Mouse (Mus musculus): Measurements from ENCODE around the gene Lnp1. TPM values are rescaled to one million over a fixed set of nuclear protein-coding genes. Genes with fewer than 3 reads are reported as not detected.
"Not testable (repeated sequence)": the region's sequence is repeated elsewhere in the genome, so short reads cannot be mapped to it uniquely, and the experiment has no call there.

Lnp1 gene
- polyA plus RNA-seq (2015; fragmentation: Nextera tagmentation; extraction: Ambion mirVana), result 0.31 and 0.53 TPM in 2 replicates

DNA sequence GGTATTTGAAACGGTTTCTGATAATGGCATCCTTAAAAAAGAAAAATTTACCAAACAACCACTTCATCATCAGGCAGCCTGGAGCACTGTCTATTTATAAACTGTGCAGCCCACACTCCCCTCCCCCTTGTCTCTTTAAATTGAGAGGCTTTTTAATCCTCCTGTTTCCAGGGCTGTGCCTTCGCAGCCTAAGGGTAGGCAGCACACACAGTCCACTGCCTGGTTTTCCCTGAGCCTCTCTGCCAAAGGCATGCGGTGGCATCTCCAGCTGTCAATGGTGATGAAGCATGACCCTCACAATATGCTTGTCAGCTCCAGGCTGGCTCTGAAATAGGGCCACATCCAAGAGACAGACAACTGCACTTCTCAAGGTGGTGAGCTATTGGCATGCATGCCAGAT is at the start of gene Lnp1:
Lnp1 (minus strand) TSS at position 39 of the 400 bp plus-strand sequence.
- no peaks in the 10 kb centered on the region for H3K9me3 ChIP-seq (replicated peaks; ENCODE audit: control insufficient read depth, low read length)
- H3K9ac ChIP-seq (ENCODE audit: low read length), result no peak within 1 kb of the TSS
- no peak within 1 kb of the TSS for H3K4me2 ChIP-seq (ENCODE audit: low read depth, low read length)
- no peak within 1 kb of the TSS for H3K27ac ChIP-seq (ENCODE audit: low read length)
- 0 out of 2 replicates have a peak, but pooled peaks cover 4% of the 10 kb centered on the region for H3K4me1 ChIP-seq (ENCODE audit: control insufficient read depth, insufficient read depth, low read length)
- H3K36me3 ChIP-seq (ENCODE audit: control insufficient read depth, insufficient read depth), result no peaks in the 10 kb centered on the region
- H3K4me3 ChIP-seq (ENCODE audit: low read length), result no peak within 1 kb of the TSS
- 29% methylated on average over 3 of the region's 3 CpGs for WGBS
- H3K27me3 ChIP-seq (ENCODE audit: control insufficient read depth, insufficient read depth, low read length), result no peaks in the 10 kb centered on the region
- ATAC-seq (replicated peaks; ENCODE audit: extremely low read depth, insufficient read depth, low FRiP score), result no peak; the same call in 1 of the 2 replicates

DNA sequence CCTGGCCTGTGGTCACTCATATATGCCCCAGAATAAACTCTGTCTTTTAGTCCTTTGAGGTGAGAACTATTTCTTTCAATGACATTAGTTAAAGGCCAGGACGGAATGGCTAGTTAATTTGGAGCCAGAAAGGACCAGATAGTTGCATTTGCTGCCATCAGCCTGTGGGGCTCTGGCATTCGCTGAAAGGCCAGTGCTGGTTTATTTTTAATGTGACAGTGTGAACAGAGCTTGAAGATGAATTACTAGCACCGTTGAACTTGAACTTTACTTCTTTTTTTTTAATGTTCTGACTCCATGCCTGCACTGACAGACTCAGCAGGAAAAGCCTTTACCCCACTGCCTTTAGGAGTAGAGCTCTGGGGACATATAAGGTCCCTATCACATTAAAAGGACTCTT is 46.8 kb upstream of the Lnp1 start:
- H3K27me3 ChIP-seq (ENCODE audit: control insufficient read depth, insufficient read depth, low read length), result no peaks in the 10 kb centered on the region
- no peak overlapping the region for H3K4me3 ChIP-seq (ENCODE audit: low read length)
- H3K9me3 ChIP-seq (replicated peaks; ENCODE audit: control insufficient read depth, low read length), result no peaks in the 10 kb centered on the region
- no peaks in the 10 kb centered on the region for H3K36me3 ChIP-seq (ENCODE audit: control insufficient read depth, insufficient read depth)
- no peak overlapping the region for H3K9ac ChIP-seq (ENCODE audit: low read length)
- WGBS, result 38% methylated on average over 3 of the region's 3 CpGs
- no peak overlapping the region for H3K27ac ChIP-seq (ENCODE audit: low read length)
- no peaks in the 10 kb centered on the region for H3K4me1 ChIP-seq (ENCODE audit: control insufficient read depth, insufficient read depth, low read length)
- ATAC-seq (replicated peaks; ENCODE audit: extremely low read depth, insufficient read depth, low FRiP score), result no peak
- H3K4me2 ChIP-seq (ENCODE audit: low read depth, low read length), result no peak overlapping the region

DNA sequence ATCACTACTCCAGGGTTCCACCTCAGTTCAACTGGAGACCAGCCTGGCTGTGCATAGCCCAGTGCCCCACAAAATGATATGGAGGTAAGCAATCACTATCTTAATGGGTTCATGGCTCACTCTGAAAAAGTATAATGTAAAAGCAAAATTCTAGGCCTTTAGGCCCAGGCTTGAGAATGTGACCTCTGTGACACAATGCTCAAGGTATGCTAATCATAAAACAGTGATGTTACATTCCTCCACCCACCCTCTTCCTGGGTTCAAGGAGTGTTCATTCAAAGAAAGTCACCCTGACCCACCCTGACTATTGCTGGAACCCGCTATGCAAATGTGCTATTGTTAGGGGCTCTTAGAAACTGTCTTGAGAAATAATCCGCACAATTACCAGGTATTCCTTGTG is 30.4 kb upstream of the Lnp1 start:
- not testable (repeated sequence) for H3K9me3 ChIP-seq (replicated peaks; ENCODE audit: control insufficient read depth, low read length); H3K9ac ChIP-seq (ENCODE audit: low read length); H3K4me3 ChIP-seq (ENCODE audit: low read length); H3K4me2 ChIP-seq (ENCODE audit: low read depth, low read length); H3K4me1 ChIP-seq (ENCODE audit: control insufficient read depth, insufficient read depth, low read length); ATAC-seq (replicated peaks; ENCODE audit: extremely low read depth, insufficient read depth, low FRiP score); H3K36me3 ChIP-seq (ENCODE audit: control insufficient read depth, insufficient read depth); H3K27me3 ChIP-seq (ENCODE audit: control insufficient read depth, insufficient read depth, low read length); H3K27ac ChIP-seq (ENCODE audit: low read length)
- 90% methylated on average over 2 of the region's 2 CpGs for WGBS

DNA sequence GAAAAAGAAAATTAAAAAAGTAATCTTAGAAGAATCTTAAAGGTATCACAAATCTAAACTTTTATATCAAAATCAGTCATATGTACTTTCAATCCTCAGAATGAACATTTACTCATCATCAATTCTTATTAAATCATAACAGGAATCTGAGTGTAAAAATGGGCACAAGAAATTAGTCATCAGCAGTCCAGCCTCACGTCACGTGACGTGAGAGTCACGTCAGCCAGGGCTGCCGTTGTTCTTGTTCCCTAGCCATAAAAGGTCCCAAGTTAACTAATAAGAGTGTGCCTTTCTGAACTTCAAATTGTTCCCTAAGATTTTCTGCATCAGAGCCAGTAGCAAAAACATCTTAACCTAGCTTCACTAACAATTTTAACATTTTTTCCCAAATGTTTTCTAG is 21.2 kb upstream of the Lnp1 start:
- ATAC-seq (replicated peaks; ENCODE audit: extremely low read depth, insufficient read depth, low FRiP score), result no peak
- no peaks in the 10 kb centered on the region for H3K27me3 ChIP-seq (ENCODE audit: control insufficient read depth, insufficient read depth, low read length)
- H3K4me3 ChIP-seq (ENCODE audit: low read length), result no peak overlapping the region
- H3K4me2 ChIP-seq (ENCODE audit: low read depth, low read length), result no peak overlapping the region
- H3K36me3 ChIP-seq (ENCODE audit: control insufficient read depth, insufficient read depth), result no peaks in the 10 kb centered on the region
- no peak overlapping the region for H3K9ac ChIP-seq (ENCODE audit: low read length)
- no peak overlapping the region for H3K27ac ChIP-seq (ENCODE audit: low read length)
- H3K9me3 ChIP-seq (replicated peaks; ENCODE audit: control insufficient read depth, low read length), result no peaks in the 10 kb centered on the region
- no peaks in the 10 kb centered on the region for H3K4me1 ChIP-seq (ENCODE audit: control insufficient read depth, insufficient read depth, low read length)
- 84% methylated on average over 5 of the region's 5 CpGs for WGBS

DNA sequence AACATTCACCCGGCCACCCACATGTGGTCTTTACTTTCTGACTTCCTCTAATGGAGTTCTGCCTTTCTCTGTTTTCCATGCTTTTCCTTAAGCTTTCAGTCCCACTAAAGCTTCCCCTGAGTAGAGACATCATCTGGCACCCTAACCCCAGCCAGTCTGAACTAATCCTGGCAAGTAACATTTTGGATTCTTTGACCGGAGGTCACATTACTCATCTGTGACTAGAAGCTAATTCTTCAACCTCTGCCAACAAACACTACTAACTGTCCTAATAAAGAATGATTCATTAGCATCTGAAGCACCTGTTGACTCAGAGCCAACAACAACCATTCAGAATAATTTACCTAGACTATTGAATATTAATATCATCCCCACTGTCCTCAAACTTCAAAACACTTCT is 14.5 kb upstream of the Lnp1 start:
- H3K27ac ChIP-seq (ENCODE audit: low read length), result no peak overlapping the region
- no peaks in the 10 kb centered on the region for H3K36me3 ChIP-seq (ENCODE audit: control insufficient read depth, insufficient read depth)
- no peaks in the 10 kb centered on the region for H3K9me3 ChIP-seq (replicated peaks; ENCODE audit: control insufficient read depth, low read length)
- no peak overlapping the region for H3K4me2 ChIP-seq (ENCODE audit: low read depth, low read length)
- WGBS, result 80% methylated on average over 2 of the region's 2 CpGs
- H3K4me3 ChIP-seq (ENCODE audit: low read length), result no peak overlapping the region
- H3K27me3 ChIP-seq (ENCODE audit: control insufficient read depth, insufficient read depth, low read length), result no peaks in the 10 kb centered on the region
- H3K4me1 ChIP-seq (ENCODE audit: control insufficient read depth, insufficient read depth, low read length), result no peaks in the 10 kb centered on the region
- no peak for ATAC-seq (replicated peaks; ENCODE audit: extremely low read depth, insufficient read depth, low FRiP score)
- H3K9ac ChIP-seq (ENCODE audit: low read length), result no peak overlapping the region

DNA sequence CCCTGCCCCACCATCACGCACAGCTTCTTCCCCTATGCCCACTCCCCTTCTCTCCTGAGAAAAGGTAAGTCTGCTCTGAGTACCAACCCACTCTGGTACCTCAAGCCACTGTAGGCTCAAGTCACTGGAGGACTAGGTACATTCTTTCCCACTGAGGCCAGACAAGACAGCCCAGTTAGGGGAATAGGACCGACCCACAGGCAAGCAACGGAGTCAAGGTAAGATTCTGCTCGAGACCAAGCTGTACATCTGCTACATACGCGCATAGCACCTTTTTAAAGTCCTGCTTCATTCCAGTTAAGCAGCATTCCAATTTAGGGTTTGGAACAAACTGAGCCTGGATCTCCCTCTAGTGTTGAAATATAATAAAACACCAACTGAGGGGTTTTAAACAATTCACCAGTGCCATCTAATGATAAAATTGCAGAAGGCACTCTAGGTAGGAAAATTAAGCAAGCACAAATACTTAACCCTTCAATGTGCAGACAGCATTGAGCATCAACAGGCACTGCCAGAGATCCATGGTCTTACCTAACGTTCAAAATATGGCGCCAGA is 7.7 kb downstream of the Lnp1 start:
- no peaks in the 10 kb centered on the region for H3K9me3 ChIP-seq (replicated peaks; ENCODE audit: control insufficient read depth, low read length)
- H3K36me3 ChIP-seq (ENCODE audit: control insufficient read depth, insufficient read depth), result no peaks in the 10 kb centered on the region
- H3K9ac ChIP-seq (ENCODE audit: low read length), result no peak overlapping the region
- WGBS, result 19% methylated on average over 8 of the region's 8 CpGs
- H3K4me1 ChIP-seq (ENCODE audit: control insufficient read depth, insufficient read depth, low read length), result no peaks in the 10 kb centered on the region
- 0 out of 2 replicates have a peak, but pooled peaks have one; percentile 37 for ATAC-seq (replicated peaks; ENCODE audit: extremely low read depth, insufficient read depth, low FRiP score)
- no peak overlapping the region for H3K4me3 ChIP-seq (ENCODE audit: low read length)
- no peak overlapping the region for H3K4me2 ChIP-seq (ENCODE audit: low read depth, low read length)
- no peaks in the 10 kb centered on the region for H3K27me3 ChIP-seq (ENCODE audit: control insufficient read depth, insufficient read depth, low read length)
- no peak overlapping the region for H3K27ac ChIP-seq (ENCODE audit: low read length)

DNA sequence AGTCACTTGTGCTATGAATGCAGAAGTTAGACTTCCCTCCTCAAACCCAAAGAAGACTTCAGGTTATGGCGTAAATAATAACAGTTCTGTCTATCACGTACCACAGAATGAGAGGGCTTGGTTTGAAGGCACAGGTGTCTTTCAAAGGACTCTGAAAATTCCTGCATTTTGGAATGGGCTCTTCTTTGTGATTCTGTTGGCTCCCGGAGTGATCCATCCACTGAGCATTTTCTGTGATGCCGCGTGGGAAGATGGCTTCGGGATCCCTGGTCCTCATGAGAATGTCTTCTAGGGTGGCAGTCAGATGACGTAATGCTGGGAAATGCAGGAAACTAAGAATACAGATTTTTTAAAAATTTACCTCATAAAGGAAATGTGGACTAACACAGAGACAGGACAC is 10.6 kb downstream of the Lnp1 start:
- H3K4me3 ChIP-seq (ENCODE audit: low read length), result no peak overlapping the region
- WGBS, result 84% methylated on average over 7 of the region's 7 CpGs
- H3K9ac ChIP-seq (ENCODE audit: low read length), result no peak overlapping the region
- H3K36me3 ChIP-seq (ENCODE audit: control insufficient read depth, insufficient read depth), result no peaks in the 10 kb centered on the region
- no peak overlapping the region for H3K4me2 ChIP-seq (ENCODE audit: low read depth, low read length)
- no peaks in the 10 kb centered on the region for H3K27me3 ChIP-seq (ENCODE audit: control insufficient read depth, insufficient read depth, low read length)
- H3K27ac ChIP-seq (ENCODE audit: low read length), result no peak overlapping the region
- no peak for ATAC-seq (replicated peaks; ENCODE audit: extremely low read depth, insufficient read depth, low FRiP score)
- H3K9me3 ChIP-seq (replicated peaks; ENCODE audit: control insufficient read depth, low read length), result no peaks in the 10 kb centered on the region
- H3K4me1 ChIP-seq (ENCODE audit: control insufficient read depth, insufficient read depth, low read length), result no peaks in the 10 kb centered on the region

DNA sequence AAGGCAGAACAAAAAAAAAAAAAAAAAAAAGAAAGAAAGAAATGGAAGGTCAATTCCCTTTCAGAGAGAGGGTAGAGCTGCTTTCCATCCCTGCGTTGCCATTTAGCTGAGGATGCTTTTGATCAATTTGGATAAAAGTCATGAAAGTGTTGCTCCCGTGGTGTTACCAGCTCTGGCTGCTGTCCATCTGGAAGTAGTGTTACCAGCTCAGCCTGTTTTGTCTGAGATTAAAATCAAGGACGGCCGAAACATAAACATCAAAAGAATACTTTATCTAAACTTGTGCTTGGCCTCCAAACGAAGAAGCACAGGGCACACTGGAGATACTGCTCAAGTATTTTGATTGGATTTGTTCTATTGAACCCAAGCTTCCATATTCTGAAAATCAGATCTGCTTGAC is 18.9 kb downstream of the Lnp1 start:
- Histone ChIP-seq H3K27ac (ENCODE audit: low read length) (no peak overlapping the region), H3K4me2 (ENCODE audit: low read depth, low read length) (no peak overlapping the region), H3K4me3 (ENCODE audit: low read length) (no peak overlapping the region), H3K9me3 (replicated peaks; ENCODE audit: control insufficient read depth, low read length) (no peaks in the 10 kb centered on the region), H3K9ac (ENCODE audit: low read length) (no peak overlapping the region), H3K4me1 (ENCODE audit: control insufficient read depth, insufficient read depth, low read length) (no peaks in the 10 kb centered on the region), H3K27me3 (ENCODE audit: control insufficient read depth, insufficient read depth, low read length) (no peaks in the 10 kb centered on the region), H3K36me3 (ENCODE audit: control insufficient read depth, insufficient read depth) (no peaks in the 10 kb centered on the region)
- ATAC-seq (replicated peaks; ENCODE audit: extremely low read depth, insufficient read depth, low FRiP score), result no peak
- WGBS, result 49% methylated on average over 5 of the region's 5 CpGs

DNA sequence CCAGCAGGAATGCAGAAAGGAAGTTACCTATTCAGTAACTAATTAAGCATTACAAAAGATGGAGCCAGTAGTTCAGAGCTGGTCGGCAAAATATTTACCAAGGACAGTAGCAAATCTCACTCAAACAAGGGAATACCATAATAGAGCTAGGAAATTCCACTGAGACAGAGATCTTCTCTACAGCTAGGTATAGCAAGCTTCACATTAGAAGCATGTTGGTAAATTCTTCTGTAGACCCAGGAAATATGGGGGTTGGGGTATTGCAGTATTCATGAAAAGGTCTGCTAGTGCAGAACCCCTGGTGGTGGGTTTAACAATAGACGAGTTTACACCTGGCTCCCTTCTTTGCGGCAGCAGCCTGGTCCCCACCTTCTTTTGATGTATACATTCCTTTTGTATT is 25.7 kb downstream of the Lnp1 start:
- WGBS, result 68% methylated on average over 3 of the region's 3 CpGs
- H3K36me3 ChIP-seq (ENCODE audit: control insufficient read depth, insufficient read depth); H3K4me3 ChIP-seq (ENCODE audit: low read length); H3K9me3 ChIP-seq (replicated peaks; ENCODE audit: control insufficient read depth, low read length); H3K4me2 ChIP-seq (ENCODE audit: low read depth, low read length); H3K27me3 ChIP-seq (ENCODE audit: control insufficient read depth, insufficient read depth, low read length); H3K27ac ChIP-seq (ENCODE audit: low read length); H3K4me1 ChIP-seq (ENCODE audit: control insufficient read depth, insufficient read depth, low read length); ATAC-seq (replicated peaks; ENCODE audit: extremely low read depth, insufficient read depth, low FRiP score); H3K9ac ChIP-seq (ENCODE audit: low read length): not testable (repeated sequence)
